Mouse (Mus musculus): ENCODE results near the gene Rsph9. TPM values are rescaled to one million over a fixed set of nuclear protein-coding genes. Genes with fewer than 3 reads are reported as not detected.
A peak's percentile ranks its signal among the peaks of the same experiment; 100 is the strongest.

Gene Rsph9
- 9.5 and 12.7 TPM in 2 replicates for polyA plus RNA-seq (2016; fragmentation: Nextera tagmentation; extraction: Ambion mirVana)

DNA sequence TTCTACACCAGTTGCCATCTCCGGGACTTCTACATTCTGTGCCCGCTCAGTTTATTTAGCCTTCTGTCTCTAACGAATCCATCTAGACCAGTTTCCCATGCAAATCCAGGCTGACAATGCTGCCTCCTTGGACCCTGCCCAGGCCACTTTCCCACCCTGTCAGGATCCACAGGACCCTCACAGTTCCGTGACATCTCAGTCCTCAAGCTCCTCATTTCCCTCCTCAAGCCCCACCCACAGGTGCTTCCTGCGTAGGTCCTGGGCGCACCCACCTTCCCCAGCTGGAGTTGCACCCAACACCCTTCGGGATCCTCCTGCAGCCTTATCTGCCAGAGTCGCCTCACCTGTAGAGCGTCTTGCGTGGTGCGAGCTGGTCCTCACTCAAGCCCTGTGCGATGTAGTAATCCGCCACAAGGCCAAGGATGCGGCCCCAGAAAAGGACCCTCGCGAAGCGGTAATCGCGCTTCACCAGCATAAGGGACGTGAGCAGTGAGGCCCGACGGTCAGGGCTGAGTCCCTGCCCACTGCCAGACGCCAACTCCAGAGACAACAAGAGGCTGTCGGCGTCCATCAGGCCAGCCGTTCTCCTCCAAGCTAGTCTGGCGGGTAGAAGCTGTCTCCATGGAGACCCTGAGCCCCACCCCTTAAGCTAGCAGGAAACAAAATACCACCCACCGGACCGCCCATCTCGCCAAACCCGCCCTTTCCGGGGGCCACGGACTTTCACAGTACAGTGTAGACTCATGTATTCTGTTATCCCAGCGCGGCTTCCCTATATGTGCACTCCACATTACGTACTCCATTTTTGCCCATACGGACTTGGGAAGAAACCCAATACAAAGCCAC lies at the start of gene Rsph9:
Rsph9 (minus strand) TSS at position 639 of the 846 bp plus-strand sequence.
- peak within 1 kb of the TSS; percentile 87 for H3K4me2 ChIP-seq
- peak within 1 kb of the TSS; percentile 61 for H3K9ac ChIP-seq (replicated peaks)
- no peaks in the 10 kb centered on the region for H3K27me3 ChIP-seq
- peak; percentile 94 for ATAC-seq (ENCODE audit: insufficient number of reproducible peaks, insufficient read depth, low FRiP score, low TSS enrichment, low read depth)
- H3K9me3 ChIP-seq = no peaks in the 10 kb centered on the region
- peaks cover 12% of the 10 kb centered on the region for H3K4me1 ChIP-seq (replicated peaks)
- peak within 1 kb of the TSS; percentile 47; the same call in 1 of the 2 replicates for H3K27ac ChIP-seq
- peaks cover 36% of the 10 kb centered on the region for H3K36me3 ChIP-seq
- peak within 1 kb of the TSS; percentile 55 for H3K4me3 ChIP-seq (replicated peaks)
- WGBS = 7% methylated on average over 37 of the region's 37 CpGs

GRCm38 (mm10) chr17:46188829-46189228 lies 44.8 kb upstream of the Rsph9 start:
- WGBS = 91% methylated on average over 2 of the region's 2 CpGs
- peaks cover 91% of the 10 kb centered on the region for H3K36me3 ChIP-seq
- no peak for ATAC-seq (ENCODE audit: insufficient number of reproducible peaks, insufficient read depth, low FRiP score, low TSS enrichment, low read depth)

GRCm38 (mm10) chr17:46182273-46182672 lies 38.3 kb upstream of the Rsph9 start:
- Histone ChIP-seq H3K4me3 (replicated peaks) (no peak overlapping the region), H3K4me2 (no peak overlapping the region), H3K9me3 (no peaks in the 10 kb centered on the region), H3K4me1 (replicated peaks) (no peaks in the 10 kb centered on the region), H3K27me3 (no peaks in the 10 kb centered on the region), H3K27ac (no peak overlapping the region), H3K9ac (replicated peaks) (no peak overlapping the region), H3K36me3 (peaks cover 95% of the 10 kb centered on the region)
- ATAC-seq (ENCODE audit: insufficient number of reproducible peaks, insufficient read depth, low FRiP score, low TSS enrichment, low read depth) = no peak
- WGBS = 85% methylated on average over 4 of the region's 4 CpGs

More at GRCm38 (mm10) chr17:46188829-46189228, 44.8 kb upstream of the Rsph9 start:
- no peaks in the 10 kb centered on the region for H3K9me3 ChIP-seq
- H3K4me3 ChIP-seq (replicated peaks) = no peak overlapping the region
- H3K27ac ChIP-seq = no peak overlapping the region
- H3K27me3 ChIP-seq = no peaks in the 10 kb centered on the region
- no peak overlapping the region for H3K9ac ChIP-seq (replicated peaks)
- no peak overlapping the region for H3K4me2 ChIP-seq
- no peaks in the 10 kb centered on the region for H3K4me1 ChIP-seq (replicated peaks)

GRCm38 (mm10) chr17:46170538-46170937 lies 26.5 kb upstream of the Rsph9 start:
- no peaks in the 10 kb centered on the region for H3K9me3 ChIP-seq
- H3K27me3 ChIP-seq = no peaks in the 10 kb centered on the region
- H3K4me3 ChIP-seq (replicated peaks) = no peak overlapping the region
- H3K4me2 ChIP-seq = no peak overlapping the region
- no peaks in the 10 kb centered on the region for H3K4me1 ChIP-seq (replicated peaks)
- 81% methylated on average over 3 of the region's 3 CpGs for WGBS
- peaks cover 85% of the 10 kb centered on the region for H3K36me3 ChIP-seq
- H3K27ac ChIP-seq = no peak overlapping the region
- no peak for ATAC-seq (ENCODE audit: insufficient number of reproducible peaks, insufficient read depth, low FRiP score, low TSS enrichment, low read depth)
- no peak overlapping the region for H3K9ac ChIP-seq (replicated peaks)

DNA sequence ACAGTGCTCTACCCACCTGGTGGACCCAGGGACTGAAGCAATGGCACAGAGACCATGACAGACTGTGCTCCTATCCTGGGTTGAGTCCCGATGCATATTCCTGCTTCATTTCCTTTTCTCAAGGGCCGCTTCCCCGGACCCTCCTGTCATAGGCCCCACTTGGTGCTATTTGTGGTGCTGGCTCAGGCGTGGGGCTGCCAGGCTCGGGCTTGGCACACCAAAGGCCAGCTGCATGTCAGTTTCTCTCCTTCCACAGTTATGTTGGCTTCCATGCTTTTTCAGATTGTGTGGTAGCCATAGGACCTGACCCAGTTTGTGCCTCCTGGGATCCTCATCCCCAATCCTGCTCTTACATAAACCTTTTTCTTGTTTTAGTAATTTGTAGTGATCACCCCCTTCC lies 24.8 kb upstream of the Rsph9 start:
- Histone ChIP-seq H3K4me3 (replicated peaks) (no peak overlapping the region), H3K9me3 (no peaks in the 10 kb centered on the region), H3K4me1 (replicated peaks) (no peaks in the 10 kb centered on the region), H3K36me3 (peaks cover 95% of the 10 kb centered on the region), H3K4me2 (no peak overlapping the region), H3K9ac (replicated peaks) (no peak overlapping the region), H3K27ac (no peak overlapping the region), H3K27me3 (no peaks in the 10 kb centered on the region)
- no peak for ATAC-seq (ENCODE audit: insufficient number of reproducible peaks, insufficient read depth, low FRiP score, low TSS enrichment, low read depth)
- 94% methylated on average over 5 of the region's 5 CpGs for WGBS

DNA sequence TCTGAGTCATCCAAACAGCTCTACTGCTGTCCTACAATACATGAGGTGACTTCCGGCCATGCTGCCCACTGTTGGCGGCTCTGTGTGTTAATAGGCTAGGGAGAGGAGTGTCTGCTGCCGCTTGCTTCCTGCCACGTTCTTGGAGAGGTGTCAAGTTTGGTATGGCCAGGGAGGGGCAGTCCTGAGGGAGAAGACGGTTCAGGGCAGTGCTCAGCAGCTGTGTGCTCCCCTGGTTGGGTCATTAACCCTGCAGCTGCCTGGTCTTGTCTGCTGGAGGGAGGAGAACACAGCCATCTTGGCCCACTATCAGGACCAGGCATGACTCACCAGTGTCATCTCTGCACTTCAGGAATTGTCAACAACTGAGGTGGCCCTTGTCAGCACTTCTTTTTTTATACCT lies 24.3 kb upstream of the Rsph9 start:
- Histone ChIP-seq H3K36me3 (peaks cover 98% of the 10 kb centered on the region), H3K4me3 (replicated peaks) (no peak overlapping the region), H3K9me3 (no peaks in the 10 kb centered on the region), H3K27ac (no peak overlapping the region), H3K4me2 (no peak overlapping the region), H3K9ac (replicated peaks) (no peak overlapping the region), H3K27me3 (no peaks in the 10 kb centered on the region), H3K4me1 (replicated peaks) (no peaks in the 10 kb centered on the region)
- no peak for ATAC-seq (ENCODE audit: insufficient number of reproducible peaks, insufficient read depth, low FRiP score, low TSS enrichment, low read depth)
- WGBS = 61% methylated on average over 5 of the region's 5 CpGs

- Histone ChIP-seq H3K9me3 (no peaks in the 10 kb centered on the region), H3K4me2 (no peak overlapping the region), H3K9ac (replicated peaks) (no peak overlapping the region), H3K4me1 (replicated peaks) (peaks cover 12% of the 10 kb centered on the region), H3K27ac (no peak overlapping the region), H3K36me3 (peaks cover 91% of the 10 kb centered on the region), H3K4me3 (replicated peaks) (no peak overlapping the region), H3K27me3 (no peaks in the 10 kb centered on the region)
- 87% methylated on average over 11 of the region's 11 CpGs for WGBS
- ATAC-seq (ENCODE audit: insufficient number of reproducible peaks, insufficient read depth, low FRiP score, low TSS enrichment, low read depth) = no peak
Measured at GRCm38 (mm10) chr17:46167014-46167413, 23.0 kb upstream of the Rsph9 start.

GRCm38 (mm10) chr17:46166270-46166669 lies 22.3 kb upstream of the Rsph9 start:
- no peak overlapping the region for H3K4me2 ChIP-seq
- H3K27me3 ChIP-seq = no peaks in the 10 kb centered on the region
- no peak overlapping the region for H3K4me3 ChIP-seq (replicated peaks)
- WGBS = 79% methylated on average over 5 of the region's 5 CpGs
- H3K4me1 ChIP-seq (replicated peaks) = peaks cover 17% of the 10 kb centered on the region
- H3K9ac ChIP-seq (replicated peaks) = no peak overlapping the region
- peaks cover 86% of the 10 kb centered on the region for H3K36me3 ChIP-seq
- ATAC-seq (ENCODE audit: insufficient number of reproducible peaks, insufficient read depth, low FRiP score, low TSS enrichment, low read depth) = no peak
- no peaks in the 10 kb centered on the region for H3K9me3 ChIP-seq
- H3K27ac ChIP-seq = no peak overlapping the region

- no peak for ATAC-seq (ENCODE audit: insufficient number of reproducible peaks, insufficient read depth, low FRiP score, low TSS enrichment, low read depth)
- Histone ChIP-seq H3K4me3 (replicated peaks) (no peak overlapping the region), H3K4me1 (replicated peaks) (peaks cover 17% of the 10 kb centered on the region), H3K4me2 (no peak overlapping the region), H3K36me3 (peaks cover 78% of the 10 kb centered on the region), H3K27ac (no peak overlapping the region), H3K9ac (replicated peaks) (no peak overlapping the region), H3K9me3 (no peaks in the 10 kb centered on the region), H3K27me3 (no peaks in the 10 kb centered on the region)
- 91% methylated on average over 12 of the region's 12 CpGs for WGBS
Measured at GRCm38 (mm10) chr17:46165460-46165859, 21.4 kb upstream of the Rsph9 start.

GRCm38 (mm10) chr17:46164791-46165190 lies 20.8 kb upstream of the Rsph9 start:
- Histone ChIP-seq H3K27me3 (no peaks in the 10 kb centered on the region), H3K9me3 (no peaks in the 10 kb centered on the region), H3K4me1 (replicated peaks) (peaks cover 19% of the 10 kb centered on the region), H3K4me3 (replicated peaks) (no peak overlapping the region), H3K27ac (no peak overlapping the region), H3K4me2 (no peak overlapping the region), H3K9ac (replicated peaks) (no peak overlapping the region), H3K36me3 (peaks cover 71% of the 10 kb centered on the region)
- no peak for ATAC-seq (ENCODE audit: insufficient number of reproducible peaks, insufficient read depth, low FRiP score, low TSS enrichment, low read depth)
- 93% methylated on average over 10 of the region's 10 CpGs for WGBS

- H3K9me3 ChIP-seq = no peaks in the 10 kb centered on the region
- H3K27me3 ChIP-seq = no peaks in the 10 kb centered on the region
- no peak overlapping the region for H3K27ac ChIP-seq
- peaks cover 22% of the 10 kb centered on the region for H3K4me1 ChIP-seq (replicated peaks)
- H3K4me3 ChIP-seq (replicated peaks) = no peak overlapping the region
- no peak overlapping the region; the same call in 1 of the 2 replicates for H3K9ac ChIP-seq (replicated peaks)
- peaks cover 66% of the 10 kb centered on the region for H3K36me3 ChIP-seq
- no peak overlapping the region for H3K4me2 ChIP-seq
- ATAC-seq (ENCODE audit: insufficient number of reproducible peaks, insufficient read depth, low FRiP score, low TSS enrichment, low read depth) = no peak
- 94% methylated on average over 8 of the region's 8 CpGs for WGBS
Measured at GRCm38 (mm10) chr17:46164301-46164700, 20.3 kb upstream of the Rsph9 start.
